Mouse (Mus musculus): Measurements from ENCODE around the gene Map7d1. TPM values are rescaled to one million over a fixed set of nuclear protein-coding genes. Genes with fewer than 3 reads are reported as not detected.

Gene Map7d1
- polyA plus RNA-seq, 1 experiment: 45.5 TPM

DNA sequence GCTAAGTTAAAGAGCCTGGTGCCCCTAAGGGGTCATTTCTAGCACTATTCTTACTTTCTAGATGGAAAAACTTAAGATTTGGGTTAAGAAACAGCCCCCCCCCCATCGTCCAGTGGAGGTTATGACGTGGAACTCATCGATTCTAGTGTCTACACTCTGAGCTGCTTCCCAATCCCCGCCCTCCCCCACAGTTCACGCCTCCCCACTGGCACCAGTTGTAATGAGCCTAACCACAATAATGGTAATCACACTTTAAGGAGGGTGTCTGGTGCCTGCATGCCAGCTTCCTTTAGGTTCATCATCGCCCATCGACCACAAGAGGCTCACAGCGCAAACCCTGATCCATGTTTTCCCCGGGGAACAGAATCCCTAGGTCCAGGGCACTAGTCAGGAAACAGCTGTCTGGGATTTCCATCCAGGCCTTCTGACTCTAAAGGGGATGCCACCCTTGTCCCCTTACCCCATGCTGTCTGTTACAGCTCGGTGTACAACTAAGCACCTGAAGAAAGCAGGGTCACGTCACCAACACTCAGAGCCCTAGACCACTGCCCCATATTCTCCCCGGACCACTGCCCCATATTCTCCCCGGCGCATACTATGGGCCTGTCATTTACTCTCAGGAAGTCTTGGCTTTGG, 2.4 kb downstream of the Map7d1 start:
- TF ChIP-seq POLR2A (IDR thresholded peaks at IDR 0.05; ENCODE audit: borderline replicate concordance, control insufficient read depth, low read depth, low read length) (no peak), CTCF (IDR thresholded peaks at IDR 0.05; ENCODE audit: control insufficient read depth, insufficient read depth, low read length) (no peak)
- H3K4me1 ChIP-seq (ENCODE audit: control insufficient read depth, insufficient read depth, low read length): peaks cover 8% of the 10 kb centered on the region

DNA sequence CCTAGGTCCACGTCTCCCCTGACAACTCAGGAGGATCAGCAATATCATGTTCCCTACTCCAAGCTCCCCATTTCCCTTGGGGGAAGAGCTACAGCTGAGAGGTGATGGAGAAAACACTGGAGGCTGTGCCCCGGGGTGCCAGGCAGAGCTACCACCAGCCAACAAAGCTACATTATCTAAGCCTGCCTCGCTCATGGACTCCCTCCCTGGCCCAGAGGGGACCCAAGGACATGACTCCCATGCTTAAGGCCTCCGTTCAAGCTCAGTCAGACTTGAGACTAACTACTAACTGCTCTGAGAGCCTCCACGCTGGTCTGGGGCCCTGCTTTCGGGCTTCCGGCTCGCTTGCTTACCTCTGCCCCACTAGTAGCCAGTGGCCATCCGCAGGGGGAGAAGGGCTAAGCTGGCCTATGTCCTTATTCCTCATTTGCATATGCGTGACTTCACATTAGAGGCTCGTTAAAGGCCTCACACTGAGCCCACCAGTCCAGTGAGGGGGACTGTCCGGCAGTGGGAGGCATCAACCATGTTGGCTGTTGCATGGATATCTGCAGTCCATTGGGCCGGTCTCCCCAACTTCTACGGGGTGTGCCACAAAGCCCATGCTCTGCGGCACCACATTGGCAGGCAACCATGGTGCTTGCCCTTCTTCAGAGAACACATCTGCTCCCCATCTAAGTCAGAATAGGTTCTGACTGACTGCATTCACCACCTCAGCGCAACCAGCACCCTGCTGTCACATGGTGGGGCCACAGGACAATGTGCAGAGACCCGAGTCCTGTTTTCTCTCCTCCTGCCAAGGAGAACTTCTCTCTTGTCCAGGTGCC, 3.5 kb downstream of the Map7d1 start:
- WGBS: 89% methylated on average over 17 of the region's 17 CpGs
- Histone ChIP-seq H3K4me3 (replicated peaks; ENCODE audit: control insufficient read depth, low read depth, low read length) (no peak overlapping the region), H3K27ac (ENCODE audit: control insufficient read depth, insufficient read depth, low read depth, low read length, poor library complexity) (peak overlapping the region; percentile 12; the same call in 1 of the 2 replicates), H3K4me1 (ENCODE audit: control insufficient read depth, insufficient read depth, low read length) (peaks cover 8% of the 10 kb centered on the region)
- no peak for TF ChIP-seq POLR2A (IDR thresholded peaks at IDR 0.05; ENCODE audit: borderline replicate concordance, control insufficient read depth, low read depth, low read length)
- TF ChIP-seq CTCF (IDR thresholded peaks at IDR 0.05; ENCODE audit: control insufficient read depth, insufficient read depth, low read length): no peak

More for the DNA sequence above, 2.4 kb downstream of the Map7d1 start:
- no peak overlapping the region for H3K4me3 ChIP-seq (replicated peaks; ENCODE audit: control insufficient read depth, low read depth, low read length)
- 46% methylated on average over 14 of the region's 14 CpGs for WGBS
- H3K27ac ChIP-seq (ENCODE audit: control insufficient read depth, insufficient read depth, low read depth, low read length, poor library complexity): no peak overlapping the region

DNA sequence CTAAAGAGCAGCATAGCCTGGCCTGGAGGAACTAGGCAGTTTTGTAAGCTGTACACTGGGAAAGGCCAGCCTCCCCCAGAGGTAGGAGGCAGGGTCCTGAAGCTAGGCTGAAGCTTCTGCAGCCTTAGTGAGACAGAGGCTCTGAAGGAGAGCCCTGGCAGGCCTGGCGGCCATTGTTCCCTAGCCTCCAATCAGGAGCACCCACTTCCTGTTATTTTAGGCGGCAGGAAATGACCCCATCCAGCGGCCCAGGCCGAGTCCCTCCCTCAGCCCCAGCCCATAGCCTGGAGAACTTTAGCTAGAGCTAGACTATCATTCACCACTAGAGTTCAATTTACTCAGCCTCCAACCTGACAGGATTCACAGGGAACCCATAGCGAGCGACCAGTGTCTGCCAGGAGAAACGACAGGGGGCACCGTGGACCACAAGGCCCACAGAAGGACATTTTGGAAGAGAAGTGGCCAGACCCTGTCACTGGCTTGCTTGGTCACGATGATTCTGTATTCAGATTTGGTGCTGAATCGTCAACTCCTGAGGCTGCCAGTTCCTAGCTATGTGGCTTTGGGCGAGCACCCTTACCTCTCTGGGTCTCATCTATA, 4.4 kb downstream of the Map7d1 start:
- Histone ChIP-seq H3K27ac (ENCODE audit: control insufficient read depth, insufficient read depth, low read depth, low read length, poor library complexity) (peak overlapping the region; percentile 12; the same call in 1 of the 2 replicates), H3K4me1 (ENCODE audit: control insufficient read depth, insufficient read depth, low read length) (peaks cover 3% of the 10 kb centered on the region; the same call in 1 of the 2 replicates), H3K4me3 (replicated peaks; ENCODE audit: control insufficient read depth, low read depth, low read length) (no peak overlapping the region)
- TF ChIP-seq POLR2A (IDR thresholded peaks at IDR 0.05; ENCODE audit: borderline replicate concordance, control insufficient read depth, low read depth, low read length): no peak
- WGBS: 30% methylated on average over 11 of the region's 11 CpGs

DNA sequence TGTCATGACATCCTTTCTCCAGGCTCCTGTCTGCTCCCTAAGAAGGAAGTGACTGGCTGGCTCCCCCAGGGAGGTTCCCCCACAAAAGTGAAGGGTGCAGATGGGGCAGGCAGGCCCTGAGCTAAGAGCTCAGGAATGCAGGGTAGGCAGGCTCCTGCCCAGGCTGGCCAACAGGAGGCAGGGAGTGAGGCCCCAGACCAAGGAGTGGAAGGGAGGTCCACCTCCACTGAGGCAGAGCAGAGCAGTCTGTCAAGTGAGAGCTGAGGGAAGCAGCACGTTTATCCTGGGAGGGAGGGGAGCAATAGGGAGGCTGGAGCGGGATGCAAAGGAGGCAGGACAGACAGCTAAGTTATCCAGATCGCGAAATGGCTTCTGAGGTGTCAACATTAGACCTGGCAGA, 5.5 kb downstream of the Map7d1 start:
- TF ChIP-seq POLR2A (IDR thresholded peaks at IDR 0.05; ENCODE audit: borderline replicate concordance, control insufficient read depth, low read depth, low read length) (no peak), CTCF (IDR thresholded peaks at IDR 0.05; ENCODE audit: control insufficient read depth, insufficient read depth, low read length) (no peak)
- Histone ChIP-seq H3K27ac (ENCODE audit: control insufficient read depth, insufficient read depth, low read depth, low read length, poor library complexity) (no peak overlapping the region), H3K4me3 (replicated peaks; ENCODE audit: control insufficient read depth, low read depth, low read length) (no peak overlapping the region), H3K4me1 (ENCODE audit: control insufficient read depth, insufficient read depth, low read length) (peaks cover 3% of the 10 kb centered on the region; the same call in 1 of the 2 replicates)
- WGBS: 86% methylated on average over 4 of the region's 4 CpGs

GRCm38 (mm10) chr4:126248261-126248868, 7.8 kb downstream of the Map7d1 start:
- Histone ChIP-seq H3K4me1 (ENCODE audit: control insufficient read depth, insufficient read depth, low read length) (peaks cover 3% of the 10 kb centered on the region; the same call in 1 of the 2 replicates), H3K27ac (ENCODE audit: control insufficient read depth, insufficient read depth, low read depth, low read length, poor library complexity) (no peak overlapping the region), H3K4me3 (replicated peaks; ENCODE audit: control insufficient read depth, low read depth, low read length) (no peak overlapping the region)
- TF ChIP-seq CTCF (IDR thresholded peaks at IDR 0.05; ENCODE audit: control insufficient read depth, insufficient read depth, low read length) (no peak), POLR2A (IDR thresholded peaks at IDR 0.05; ENCODE audit: borderline replicate concordance, control insufficient read depth, low read depth, low read length) (no peak)
- WGBS: 72% methylated on average over 11 of the region's 11 CpGs

- 87% methylated on average over 13 of the region's 13 CpGs for WGBS
- no peaks in the 10 kb centered on the region for H3K4me1 ChIP-seq (ENCODE audit: control insufficient read depth, insufficient read depth, low read length)
- TF ChIP-seq POLR2A (IDR thresholded peaks at IDR 0.05; ENCODE audit: borderline replicate concordance, control insufficient read depth, low read depth, low read length) (no peak), CTCF (IDR thresholded peaks at IDR 0.05; ENCODE audit: control insufficient read depth, insufficient read depth, low read length) (no peak)
- H3K27ac ChIP-seq (ENCODE audit: control insufficient read depth, insufficient read depth, low read depth, low read length, poor library complexity): no peak overlapping the region
- H3K4me3 ChIP-seq (replicated peaks; ENCODE audit: control insufficient read depth, low read depth, low read length): no peak overlapping the region
Measured at GRCm38 (mm10) chr4:126246202-126246889, 9.8 kb downstream of the Map7d1 start.

- TF ChIP-seq CTCF (IDR thresholded peaks at IDR 0.05; ENCODE audit: control insufficient read depth, insufficient read depth, low read length) (no peak), POLR2A (IDR thresholded peaks at IDR 0.05; ENCODE audit: borderline replicate concordance, control insufficient read depth, low read depth, low read length) (no peak)
Measured at GRCm38 (mm10) chr4:126242510-126242909, 13.6 kb downstream of the Map7d1 start.

More at GRCm38 (mm10) chr4:126242510-126242909, 13.6 kb downstream of the Map7d1 start:
- H3K27ac ChIP-seq (ENCODE audit: control insufficient read depth, insufficient read depth, low read depth, low read length, poor library complexity): no peak overlapping the region
- WGBS: 89% methylated on average over 6 of the region's 6 CpGs
- no peaks in the 10 kb centered on the region for H3K4me1 ChIP-seq (ENCODE audit: control insufficient read depth, insufficient read depth, low read length)
- no peak overlapping the region for H3K4me3 ChIP-seq (replicated peaks; ENCODE audit: control insufficient read depth, low read depth, low read length)
